Mouse (Mus musculus): Measurements from ENCODE around the gene Tmem260. TPM values are rescaled to one million over a fixed set of nuclear protein-coding genes. Genes with fewer than 3 reads are reported as not detected.

Tmem260 gene
- polyA plus RNA-seq, 1 experiment from 2014 or later = 14.6 TPM

GRCm38 (mm10) chr14:48524135-48524534, 78.2 kb downstream of the Tmem260 start:
- H3K36me3 ChIP-seq (ENCODE audit: control insufficient read depth, insufficient read depth, low read length) = no peaks in the 10 kb centered on the region
- H3K27ac ChIP-seq (ENCODE audit: low read length) = no peak overlapping the region
- no peaks in the 10 kb centered on the region for H3K4me1 ChIP-seq (ENCODE audit: control insufficient read depth, insufficient read depth, low read length)
- H3K4me2 ChIP-seq (ENCODE audit: low read depth, low read length) = no peak overlapping the region
- WGBS = 42% methylated on average over 9 of the region's 9 CpGs
- H3K9ac ChIP-seq (ENCODE audit: low read depth, low read length) = no peak overlapping the region
- no peak overlapping the region for H3K4me3 ChIP-seq (ENCODE audit: low read length)
- no peak for ATAC-seq
- no peaks in the 10 kb centered on the region for H3K27me3 ChIP-seq (replicated peaks; ENCODE audit: control insufficient read depth, insufficient read depth, low read length)
- no peaks in the 10 kb centered on the region for H3K9me3 ChIP-seq (ENCODE audit: control insufficient read depth, low read length)

GRCm38 (mm10) chr14:48525055-48525454, 79.1 kb downstream of the Tmem260 start:
- H3K36me3 ChIP-seq (ENCODE audit: control insufficient read depth, insufficient read depth, low read length) = no peaks in the 10 kb centered on the region
- H3K9me3 ChIP-seq (ENCODE audit: control insufficient read depth, low read length) = no peaks in the 10 kb centered on the region
- H3K4me2 ChIP-seq (ENCODE audit: low read depth, low read length) = no peak overlapping the region
- WGBS = 53% methylated on average over 6 of the region's 6 CpGs
- no peak overlapping the region for H3K4me3 ChIP-seq (ENCODE audit: low read length)
- H3K4me1 ChIP-seq (ENCODE audit: control insufficient read depth, insufficient read depth, low read length) = no peaks in the 10 kb centered on the region
- no peaks in the 10 kb centered on the region for H3K27me3 ChIP-seq (replicated peaks; ENCODE audit: control insufficient read depth, insufficient read depth, low read length)
- no peak for ATAC-seq
- H3K27ac ChIP-seq (ENCODE audit: low read length) = no peak overlapping the region
- H3K9ac ChIP-seq (ENCODE audit: low read depth, low read length) = no peak overlapping the region

DNA sequence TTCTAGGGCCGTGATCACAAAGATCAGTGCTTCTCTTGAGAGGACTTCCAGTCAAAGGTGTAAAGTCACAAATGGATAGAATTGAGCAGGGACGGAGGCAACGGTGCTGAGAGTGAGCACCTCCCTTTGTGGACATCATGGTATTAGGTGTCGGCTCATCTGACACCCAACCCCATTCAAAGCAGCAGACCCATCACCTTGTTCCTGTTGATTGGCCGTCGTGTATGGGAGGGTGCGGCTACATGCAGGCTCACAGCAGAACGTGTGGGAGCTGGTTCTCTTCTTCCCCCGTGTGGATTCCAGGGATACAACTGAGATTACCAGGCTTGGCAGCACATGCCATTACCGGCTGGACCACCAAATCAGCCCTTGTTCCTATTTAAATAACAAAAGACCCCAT, 84.7 kb downstream of the Tmem260 start:
- Histone ChIP-seq H3K27me3 (replicated peaks; ENCODE audit: control insufficient read depth, insufficient read depth, low read length) (no peaks in the 10 kb centered on the region), H3K4me3 (ENCODE audit: low read length) (no peak overlapping the region), H3K27ac (ENCODE audit: low read length) (no peak overlapping the region), H3K36me3 (ENCODE audit: control insufficient read depth, insufficient read depth, low read length) (no peaks in the 10 kb centered on the region), H3K9ac (ENCODE audit: low read depth, low read length) (no peak overlapping the region), H3K4me2 (ENCODE audit: low read depth, low read length) (no peak overlapping the region), H3K4me1 (ENCODE audit: control insufficient read depth, insufficient read depth, low read length) (no peaks in the 10 kb centered on the region), H3K9me3 (ENCODE audit: control insufficient read depth, low read length) (no peaks in the 10 kb centered on the region)
- no peak for ATAC-seq
- 64% methylated on average over 10 of the region's 10 CpGs for WGBS

DNA sequence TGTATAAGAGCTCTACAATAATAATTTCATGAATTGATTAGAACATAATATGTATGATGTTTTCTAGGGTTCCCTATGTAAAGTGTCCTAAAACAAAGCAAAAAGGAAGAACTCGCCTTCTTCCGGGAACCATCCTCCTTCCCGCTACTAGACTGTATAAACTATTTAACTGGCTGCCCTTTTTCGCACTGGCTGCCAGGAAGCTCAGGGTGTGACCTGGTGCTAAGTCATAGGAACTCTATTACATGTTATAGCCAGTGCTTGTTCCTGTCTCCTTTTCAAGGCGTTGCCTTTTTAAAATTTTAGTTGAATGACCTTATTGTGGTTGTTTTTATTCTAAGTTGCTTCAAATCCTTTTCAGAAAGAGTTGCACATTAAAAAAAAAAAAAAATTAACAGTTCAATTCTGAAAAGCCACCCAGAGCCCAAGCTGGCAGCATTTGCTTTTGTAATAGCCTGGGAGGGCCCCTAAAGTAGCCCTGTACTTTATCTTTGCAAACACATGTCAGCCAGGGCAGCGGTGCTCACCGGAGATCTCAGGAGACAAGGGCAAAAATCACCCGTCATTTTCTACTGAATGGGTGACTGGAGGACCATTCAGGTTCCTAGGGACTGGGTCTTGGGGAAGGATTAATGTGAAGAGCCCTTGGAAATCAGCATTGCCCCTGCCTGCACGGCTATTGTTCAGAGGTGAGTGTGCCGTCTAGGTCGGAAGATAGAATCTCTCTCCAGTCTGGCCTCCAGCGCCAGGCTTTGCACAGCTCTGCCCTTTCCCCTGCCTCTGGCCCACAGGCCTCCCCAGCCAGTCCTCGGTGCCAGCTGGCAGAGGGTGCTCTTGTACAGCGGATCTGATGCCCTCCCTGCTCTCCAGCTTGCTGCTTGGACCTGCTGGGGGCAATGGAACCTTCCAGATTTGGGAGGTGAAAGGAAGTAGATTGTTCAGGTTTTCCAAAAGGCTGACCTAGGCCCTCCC, 92.2 kb downstream of the Tmem260 start:
- H3K9me3 ChIP-seq (ENCODE audit: control insufficient read depth, low read length) = no peaks in the 10 kb centered on the region
- H3K4me3 ChIP-seq (ENCODE audit: low read length) = no peak overlapping the region
- H3K36me3 ChIP-seq (ENCODE audit: control insufficient read depth, insufficient read depth, low read length) = no peaks in the 10 kb centered on the region
- peak; percentile 79 for ATAC-seq
- WGBS = 67% methylated on average over 14 of the region's 14 CpGs
- H3K27me3 ChIP-seq (replicated peaks; ENCODE audit: control insufficient read depth, insufficient read depth, low read length) = 0 out of 2 replicates have a peak, but pooled peaks cover 3% of the 10 kb centered on the region
- no peak overlapping the region for H3K4me2 ChIP-seq (ENCODE audit: low read depth, low read length)
- H3K9ac ChIP-seq (ENCODE audit: low read depth, low read length) = no peak overlapping the region
- H3K27ac ChIP-seq (ENCODE audit: low read length) = no peak overlapping the region
- no peaks in the 10 kb centered on the region for H3K4me1 ChIP-seq (ENCODE audit: control insufficient read depth, insufficient read depth, low read length)

DNA sequence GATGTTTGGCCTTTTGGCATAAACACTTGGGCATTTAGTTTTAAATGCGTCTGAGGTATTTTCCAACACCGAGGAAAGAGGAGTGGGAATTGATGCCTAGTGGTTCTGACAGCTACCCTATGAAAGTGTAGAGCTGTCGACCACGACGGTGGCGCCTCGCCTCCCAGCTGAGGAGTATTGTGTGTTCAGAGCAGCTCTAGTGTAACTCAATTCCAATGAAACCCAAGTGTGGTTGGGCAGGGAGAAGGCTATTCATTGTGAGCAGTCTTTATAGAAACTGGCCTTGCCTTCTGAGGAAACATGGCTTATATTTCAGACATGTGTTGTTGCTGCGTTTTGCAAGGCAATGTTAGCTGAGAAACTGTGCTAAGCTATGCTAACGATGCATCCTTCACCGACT, 99.2 kb downstream of the Tmem260 start:
- no peak overlapping the region for H3K27ac ChIP-seq (ENCODE audit: low read length)
- WGBS = 80% methylated on average over 10 of the region's 10 CpGs

GRCm38 (mm10) chr14:48546009-48546408, 100.1 kb downstream of the Tmem260 start:
- Histone ChIP-seq H3K9ac (ENCODE audit: low read depth, low read length) (no peak overlapping the region), H3K27ac (ENCODE audit: low read length) (no peak overlapping the region), H3K9me3 (ENCODE audit: control insufficient read depth, low read length) (no peaks in the 10 kb centered on the region), H3K4me3 (ENCODE audit: low read length) (no peak overlapping the region), H3K36me3 (ENCODE audit: control insufficient read depth, insufficient read depth, low read length) (no peaks in the 10 kb centered on the region), H3K4me1 (ENCODE audit: control insufficient read depth, insufficient read depth, low read length) (no peaks in the 10 kb centered on the region), H3K27me3 (replicated peaks; ENCODE audit: control insufficient read depth, insufficient read depth, low read length) (0 out of 2 replicates have a peak, but pooled peaks cover 3% of the 10 kb centered on the region), H3K4me2 (ENCODE audit: low read depth, low read length) (no peak overlapping the region)
- 92% methylated on average over 3 of the region's 3 CpGs for WGBS
- no peak for ATAC-seq

More for the DNA sequence above, 99.2 kb downstream of the Tmem260 start:
- H3K27me3 ChIP-seq (replicated peaks; ENCODE audit: control insufficient read depth, insufficient read depth, low read length) = 0 out of 2 replicates have a peak, but pooled peaks cover 3% of the 10 kb centered on the region
- no peak overlapping the region for H3K4me3 ChIP-seq (ENCODE audit: low read length)
- no peak overlapping the region for H3K4me2 ChIP-seq (ENCODE audit: low read depth, low read length)
- no peaks in the 10 kb centered on the region for H3K4me1 ChIP-seq (ENCODE audit: control insufficient read depth, insufficient read depth, low read length)
- no peak overlapping the region for H3K9ac ChIP-seq (ENCODE audit: low read depth, low read length)
- no peaks in the 10 kb centered on the region for H3K36me3 ChIP-seq (ENCODE audit: control insufficient read depth, insufficient read depth, low read length)
- H3K9me3 ChIP-seq (ENCODE audit: control insufficient read depth, low read length) = no peaks in the 10 kb centered on the region
- ATAC-seq = no peak

- ATAC-seq = no peak
- no peak overlapping the region for H3K27ac ChIP-seq (ENCODE audit: low read length)
- no peak overlapping the region for H3K4me3 ChIP-seq (ENCODE audit: low read length)
- H3K4me2 ChIP-seq (ENCODE audit: low read depth, low read length) = no peak overlapping the region
- H3K4me1 ChIP-seq (ENCODE audit: control insufficient read depth, insufficient read depth, low read length) = no peaks in the 10 kb centered on the region
- no peaks in the 10 kb centered on the region for H3K36me3 ChIP-seq (ENCODE audit: control insufficient read depth, insufficient read depth, low read length)
- no peaks in the 10 kb centered on the region for H3K27me3 ChIP-seq (replicated peaks; ENCODE audit: control insufficient read depth, insufficient read depth, low read length)
- no peak overlapping the region for H3K9ac ChIP-seq (ENCODE audit: low read depth, low read length)
- WGBS = 72% methylated on average over 7 of the region's 7 CpGs
- no peaks in the 10 kb centered on the region for H3K9me3 ChIP-seq (ENCODE audit: control insufficient read depth, low read length)
Observed at GRCm38 (mm10) chr14:48549703-48550102, 103.8 kb downstream of the Tmem260 start.

- Histone ChIP-seq H3K4me3 (ENCODE audit: low read length) (no peak overlapping the region), H3K27me3 (replicated peaks; ENCODE audit: control insufficient read depth, insufficient read depth, low read length) (no peaks in the 10 kb centered on the region), H3K4me2 (ENCODE audit: low read depth, low read length) (no peak overlapping the region), H3K4me1 (ENCODE audit: control insufficient read depth, insufficient read depth, low read length) (no peaks in the 10 kb centered on the region), H3K9me3 (ENCODE audit: control insufficient read depth, low read length) (no peaks in the 10 kb centered on the region), H3K9ac (ENCODE audit: low read depth, low read length) (no peak overlapping the region), H3K27ac (ENCODE audit: low read length) (no peak overlapping the region), H3K36me3 (ENCODE audit: control insufficient read depth, insufficient read depth, low read length) (no peaks in the 10 kb centered on the region)
- no peak for ATAC-seq
- WGBS = 66% methylated on average over 4 of the region's 4 CpGs
Observed at GRCm38 (mm10) chr14:48553216-48553615, 107.3 kb downstream of the Tmem260 start.

GRCm38 (mm10) chr14:48553754-48554153, 107.8 kb downstream of the Tmem260 start:
- Histone ChIP-seq H3K4me1 (ENCODE audit: control insufficient read depth, insufficient read depth, low read length) (no peaks in the 10 kb centered on the region), H3K27me3 (replicated peaks; ENCODE audit: control insufficient read depth, insufficient read depth, low read length) (no peaks in the 10 kb centered on the region), H3K9me3 (ENCODE audit: control insufficient read depth, low read length) (no peaks in the 10 kb centered on the region), H3K27ac (ENCODE audit: low read length) (no peak overlapping the region), H3K9ac (ENCODE audit: low read depth, low read length) (no peak overlapping the region), H3K4me3 (ENCODE audit: low read length) (no peak overlapping the region), H3K36me3 (ENCODE audit: control insufficient read depth, insufficient read depth, low read length) (no peaks in the 10 kb centered on the region), H3K4me2 (ENCODE audit: low read depth, low read length) (no peak overlapping the region)
- ATAC-seq = no peak
- 85% methylated on average over 9 of the region's 9 CpGs for WGBS

Data from intestine, embryonic 16.5 days (tissue).